Mouse (Mus musculus): Measurements from ENCODE around the gene Aldh1l2.
A peak's percentile ranks its signal among the peaks of the same experiment; 100 is the strongest.
"Not testable (repeated sequence)": the region's sequence is repeated elsewhere in the genome, so short reads cannot be mapped to it uniquely, and the experiment has no call there.

Aldh1l2 gene

DNA sequence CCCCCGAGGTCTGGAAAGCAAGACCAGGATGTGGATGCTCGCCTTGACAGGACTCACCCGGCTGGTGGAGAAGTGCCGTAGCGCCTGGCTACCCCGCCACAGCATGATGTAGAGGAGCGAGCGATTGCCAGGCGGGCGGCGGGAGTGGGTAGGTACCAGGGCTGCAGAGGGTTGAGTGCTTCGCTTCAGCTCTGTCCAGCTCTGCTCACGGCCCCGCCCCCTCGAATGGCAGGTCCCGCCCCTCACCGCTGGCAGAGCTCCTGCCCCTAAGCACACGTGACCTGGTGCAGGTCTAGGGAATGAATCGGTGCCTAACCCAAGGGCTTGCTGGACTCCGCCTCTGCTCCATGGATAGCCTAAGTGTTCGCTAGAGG is at the start of gene Aldh1l2:
Aldh1l2 (minus strand) TSS at position 231 of the 374 bp plus-strand sequence.
- DNase-seq (ENCODE audit: extremely low read depth, low read depth): no peak

DNA sequence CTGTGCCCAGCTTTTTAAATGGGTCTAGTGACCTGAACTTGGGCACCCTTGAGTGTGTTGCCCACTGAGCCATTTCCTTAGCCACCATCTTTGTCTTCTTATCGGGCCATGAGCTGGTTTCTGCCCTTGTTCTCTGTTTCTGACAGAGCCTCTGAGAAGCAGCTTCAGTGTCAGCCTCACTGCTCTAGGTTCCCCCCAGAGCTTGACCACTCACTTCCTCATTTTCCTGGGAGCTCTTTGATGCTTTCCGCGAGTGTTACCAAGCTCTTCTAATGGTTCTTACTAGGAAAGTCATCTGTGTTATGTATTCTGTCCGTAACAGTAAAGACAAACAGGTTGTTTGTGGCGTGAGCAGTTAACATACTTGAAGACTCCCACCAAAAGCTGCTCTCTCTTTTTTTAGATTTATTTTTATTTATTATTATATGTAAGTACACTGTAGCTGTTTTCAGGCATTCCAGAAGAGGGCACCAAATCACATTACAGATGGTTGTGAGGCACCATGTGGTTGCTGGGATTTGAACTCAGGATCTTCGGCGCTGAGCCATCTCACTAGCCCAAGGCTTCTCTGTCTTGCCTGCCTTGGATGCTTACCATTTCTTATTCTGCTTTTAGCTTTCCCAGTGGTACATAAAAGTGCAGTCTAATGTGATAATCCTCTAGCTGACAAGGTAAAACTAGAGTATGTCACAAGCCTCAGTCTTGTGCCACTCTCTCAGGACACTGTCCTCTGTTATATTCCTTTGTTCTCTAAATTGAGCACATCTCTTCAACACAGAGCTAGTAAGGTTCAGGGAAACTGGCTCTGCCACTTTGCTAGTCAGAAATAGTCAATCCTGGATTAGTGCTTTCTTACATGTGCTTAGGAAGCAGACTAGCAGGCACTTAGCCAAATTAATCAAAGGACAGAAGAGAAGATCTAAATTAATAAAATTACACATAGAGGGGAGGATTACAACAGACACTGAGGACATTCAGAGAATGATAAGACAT is 31.8 kb upstream of the Aldh1l2 start:
- peak; percentile 52 for DNase-seq (ENCODE audit: extremely low read depth, low read depth)

DNA sequence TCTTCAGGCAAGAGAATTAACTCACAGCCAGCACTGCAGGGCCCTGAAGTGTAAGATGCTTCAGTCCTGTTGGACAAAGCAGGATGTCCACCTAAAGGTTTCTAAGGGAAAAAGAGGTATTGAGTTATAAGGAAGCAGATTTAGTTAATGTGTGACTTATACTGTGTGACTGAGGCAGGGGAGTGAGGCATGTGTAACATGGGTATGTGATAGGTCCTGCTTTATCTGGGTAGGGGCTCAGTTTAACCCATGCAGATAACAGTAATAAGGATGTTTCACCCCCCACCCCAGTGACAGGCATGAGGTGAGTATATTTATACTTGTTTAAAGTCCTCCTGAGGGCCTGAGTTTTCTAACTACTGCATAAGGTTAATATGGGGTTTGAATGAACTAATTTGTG is 29.1 kb upstream of the Aldh1l2 start:
- no peak for DNase-seq (ENCODE audit: extremely low read depth, low read depth)

DNA sequence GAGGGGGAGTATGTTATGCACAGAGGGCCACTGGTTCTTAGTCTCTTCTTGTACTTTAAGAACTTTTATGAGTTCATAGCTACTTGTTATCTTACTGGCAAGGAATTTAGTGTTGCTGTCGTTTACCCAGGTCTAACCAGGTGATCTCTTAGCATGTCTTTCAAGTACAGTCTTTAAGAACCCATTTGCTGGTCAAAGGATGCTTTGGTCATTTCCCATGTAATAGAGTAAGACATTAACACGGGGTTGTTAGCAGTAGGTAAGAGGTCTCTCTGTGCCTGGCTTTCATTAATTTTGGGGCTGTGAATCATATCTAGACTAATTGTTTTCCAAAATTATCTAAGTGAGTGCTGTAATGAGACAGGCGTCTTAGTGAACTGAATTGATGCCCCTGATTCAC is 11.4 kb upstream of the Aldh1l2 start:
- DNase-seq (ENCODE audit: extremely low read depth, low read depth): no peak

DNA sequence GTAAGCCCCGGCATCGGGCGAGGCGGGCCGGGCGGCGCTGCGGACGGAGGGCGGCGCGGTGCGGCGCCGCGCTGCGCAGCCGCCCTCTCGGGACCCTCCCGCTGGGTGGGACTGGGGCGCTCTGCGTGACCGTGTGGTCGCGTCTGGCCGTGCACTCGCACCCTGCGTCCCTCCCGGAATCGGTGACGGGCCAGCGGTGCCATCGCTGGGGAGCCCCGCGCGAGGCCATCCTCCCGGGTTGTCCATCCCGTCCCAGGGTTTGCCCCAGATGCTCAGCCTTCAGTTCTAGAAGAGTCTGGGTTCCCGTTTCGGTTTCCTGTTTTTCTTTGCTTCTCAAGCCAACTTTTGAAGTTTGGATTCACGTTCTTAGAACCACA is 10.2 kb upstream of the Aldh1l2 start:
- DNase-seq (ENCODE audit: extremely low read depth, low read depth): peak; percentile 54

DNA sequence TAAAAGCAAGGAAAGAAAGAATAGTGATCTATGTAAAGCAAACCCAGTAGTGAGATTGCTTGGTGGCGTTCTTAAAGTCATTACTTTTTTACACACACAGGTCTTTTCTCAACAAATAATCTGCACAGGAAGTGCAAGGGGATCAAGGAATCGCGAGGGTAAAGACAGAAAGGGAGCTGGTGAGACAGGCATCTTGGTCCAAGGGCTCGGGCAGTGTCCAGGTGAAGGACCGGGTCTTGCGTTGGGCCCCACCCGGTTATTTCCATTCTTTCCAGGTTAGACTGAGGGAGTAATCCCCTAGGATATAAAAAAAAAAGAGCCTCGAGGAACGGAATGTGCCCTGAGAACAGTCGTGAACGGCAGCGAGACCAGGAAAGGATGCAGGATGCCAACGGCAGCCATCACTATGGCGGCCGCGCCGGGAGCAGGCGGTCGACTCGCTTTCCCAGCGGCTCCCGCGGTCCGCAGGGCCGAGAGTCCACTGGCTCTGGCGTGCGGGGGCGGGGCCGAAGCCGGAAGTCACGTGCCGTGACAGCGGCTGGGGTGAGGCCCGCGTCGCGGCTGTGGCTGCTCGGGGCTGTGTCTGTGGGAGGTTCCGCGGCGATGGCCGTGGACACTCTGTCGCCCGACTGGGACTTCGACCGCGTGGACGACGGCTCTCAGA is 9.6 kb upstream of the Aldh1l2 start, which contains the start of gene Washc4:
Washc4 (plus strand) TSS at position 314 of the 664 bp plus-strand sequence.
- DNase-seq (ENCODE audit: extremely low read depth, low read depth): peak; percentile 59

DNA sequence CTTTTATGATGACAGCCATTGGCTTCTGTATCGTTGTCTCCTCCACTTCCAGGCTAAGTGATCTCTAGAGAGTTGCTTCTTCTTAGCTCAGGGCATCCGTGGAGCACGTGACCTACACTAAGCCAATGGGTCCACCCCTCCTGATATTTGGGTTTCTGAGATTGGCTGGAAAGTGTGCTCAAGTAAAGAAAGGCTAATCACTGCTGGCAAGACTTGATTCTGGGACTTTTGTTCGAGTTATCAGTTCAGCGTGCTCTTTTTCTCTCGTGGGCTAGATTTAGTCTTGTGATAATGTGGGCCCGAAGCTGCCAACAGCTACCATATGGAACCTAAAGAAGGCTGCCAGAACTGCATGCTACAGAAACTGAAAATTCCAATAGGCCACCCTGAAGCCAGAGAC is 8.3 kb upstream of the Aldh1l2 start:
- no peak for DNase-seq (ENCODE audit: extremely low read depth, low read depth)

DNA sequence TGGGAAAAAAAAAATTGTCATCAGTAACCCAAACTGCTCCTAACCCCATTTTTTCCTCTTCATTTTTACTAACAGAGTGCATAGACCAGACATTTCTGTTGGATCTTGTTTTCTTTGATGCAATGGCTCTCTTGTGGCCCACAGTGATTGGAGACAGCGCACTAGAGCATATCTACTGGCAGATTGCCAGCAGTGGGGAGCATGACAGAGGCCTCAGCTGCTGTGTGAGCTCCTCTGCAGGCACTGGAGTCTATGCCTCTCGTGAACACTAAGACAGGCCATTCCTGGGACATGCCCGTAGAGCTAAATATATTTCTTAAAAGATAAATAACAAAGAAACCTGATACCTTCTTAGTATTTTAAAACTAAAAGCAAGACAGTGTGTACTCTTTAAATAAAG is 6.2 kb upstream of the Aldh1l2 start:
- peak; percentile 29 for DNase-seq (ENCODE audit: extremely low read depth, low read depth)

DNA sequence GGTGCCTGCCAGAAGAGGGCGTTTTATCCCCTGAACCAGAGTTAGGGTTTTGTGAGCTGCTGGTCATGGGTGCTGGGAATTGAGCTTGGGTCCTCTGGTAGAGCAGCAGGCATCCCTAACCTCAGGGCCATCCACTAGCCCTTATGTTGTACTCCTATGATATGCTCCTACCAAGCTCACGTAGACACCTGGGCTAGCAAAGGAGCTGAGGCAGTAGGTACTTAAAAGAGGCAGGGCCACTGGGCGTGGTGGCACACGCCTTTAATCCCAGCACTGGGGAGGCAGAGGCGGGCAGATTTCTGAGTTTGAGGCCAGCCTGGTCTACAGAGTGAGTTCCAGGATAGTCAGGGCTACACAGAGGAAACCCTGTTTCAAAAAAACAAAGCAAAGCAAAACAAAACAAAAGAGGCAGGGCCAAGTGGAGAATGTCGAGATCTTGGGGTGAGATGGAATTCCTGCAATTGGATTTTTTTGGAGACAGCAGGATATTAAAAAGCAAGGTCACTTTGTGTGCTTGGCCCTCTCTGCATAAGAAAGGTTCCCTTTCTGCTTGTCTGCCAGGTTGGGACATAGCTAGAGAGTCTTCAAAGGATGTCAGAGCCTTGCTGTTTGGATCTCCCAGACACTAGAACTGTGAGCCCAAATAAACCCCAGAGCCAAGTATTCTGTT is 5.5 kb upstream of the Aldh1l2 start:
- DNase-seq (ENCODE audit: extremely low read depth, low read depth): no peak

DNA sequence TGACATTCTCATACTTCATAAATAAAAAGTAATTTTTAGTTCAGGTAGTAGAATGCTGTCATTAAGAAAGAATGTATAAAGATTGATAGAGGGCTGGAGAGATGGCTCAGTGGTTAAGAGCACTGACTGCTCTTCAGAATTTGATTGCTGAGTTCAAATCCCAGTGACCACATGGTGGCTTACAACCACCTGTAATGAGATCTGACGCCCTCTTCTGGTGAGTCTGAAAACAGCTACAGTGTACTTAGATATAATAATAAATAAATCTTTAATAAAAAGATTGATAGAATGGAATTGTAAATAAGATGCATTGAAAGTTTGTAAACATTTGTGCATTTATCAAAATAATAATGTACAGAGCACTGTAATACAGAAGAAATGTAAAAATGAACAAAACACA is 2.5 kb upstream of the Aldh1l2 start:
- no peak for DNase-seq (ENCODE audit: extremely low read depth, low read depth)

DNA sequence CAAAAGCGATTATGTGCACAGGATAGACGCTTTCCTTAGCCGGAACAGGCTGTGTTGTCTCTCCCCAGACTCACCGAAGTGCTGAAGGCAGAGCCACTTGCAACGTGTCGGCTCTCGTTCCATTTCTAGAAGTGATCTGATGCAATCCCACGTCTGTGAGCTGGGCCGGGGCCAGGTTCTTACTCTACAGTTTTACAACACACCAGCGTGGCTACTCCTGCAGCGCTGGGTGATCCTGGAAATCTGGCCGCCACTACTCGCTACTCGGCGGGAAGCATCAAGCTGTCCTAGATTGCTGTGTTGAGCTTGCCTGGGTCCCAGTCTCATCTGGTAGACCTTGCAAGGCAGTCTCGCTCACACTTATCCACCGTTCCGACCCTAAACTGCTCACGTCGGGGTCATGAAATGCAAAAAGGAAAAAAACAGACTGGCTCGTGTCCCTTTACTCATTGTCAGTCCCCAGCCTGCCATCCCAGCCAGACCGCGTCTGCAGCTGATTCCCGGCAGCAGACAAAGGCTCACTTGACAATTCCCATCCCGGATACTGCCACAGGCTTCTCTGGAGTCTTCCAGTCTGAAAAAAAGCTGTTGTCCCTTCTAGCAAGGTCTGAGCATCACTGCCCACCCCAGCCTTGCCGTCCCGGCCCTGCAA is 556 bp downstream of the Aldh1l2 start:
- DNase-seq (ENCODE audit: extremely low read depth, low read depth): no peak

DNA sequence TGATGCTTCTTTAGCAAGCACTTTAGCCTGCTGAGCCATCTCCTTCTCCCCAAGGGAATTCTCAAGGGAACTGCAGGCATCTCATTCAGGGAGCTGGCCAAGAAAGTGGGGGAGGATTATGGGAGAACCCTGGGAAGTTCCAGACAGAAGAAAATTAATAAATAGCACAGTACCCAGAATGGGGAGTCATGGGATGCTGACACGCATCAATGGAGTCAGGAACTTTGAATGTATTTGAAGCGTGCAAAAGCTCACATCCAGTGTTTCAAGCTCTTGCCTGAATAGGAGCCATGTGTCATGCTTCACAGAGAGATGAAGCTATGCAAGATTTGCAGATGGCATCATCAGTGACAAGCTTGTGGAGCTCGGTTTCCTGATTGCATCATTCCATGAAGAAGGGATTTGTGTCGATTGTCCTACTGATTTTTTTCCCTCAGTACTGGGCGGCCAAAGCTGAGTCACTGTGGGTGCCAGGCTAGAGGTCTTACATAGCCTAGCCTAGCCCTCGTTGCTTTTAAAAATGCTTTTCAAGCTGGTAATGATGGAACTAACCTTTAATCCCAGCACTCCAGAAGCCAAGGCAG is 3.5 kb downstream of the Aldh1l2 start:
- DNase-seq (ENCODE audit: extremely low read depth, low read depth): no peak

DNA sequence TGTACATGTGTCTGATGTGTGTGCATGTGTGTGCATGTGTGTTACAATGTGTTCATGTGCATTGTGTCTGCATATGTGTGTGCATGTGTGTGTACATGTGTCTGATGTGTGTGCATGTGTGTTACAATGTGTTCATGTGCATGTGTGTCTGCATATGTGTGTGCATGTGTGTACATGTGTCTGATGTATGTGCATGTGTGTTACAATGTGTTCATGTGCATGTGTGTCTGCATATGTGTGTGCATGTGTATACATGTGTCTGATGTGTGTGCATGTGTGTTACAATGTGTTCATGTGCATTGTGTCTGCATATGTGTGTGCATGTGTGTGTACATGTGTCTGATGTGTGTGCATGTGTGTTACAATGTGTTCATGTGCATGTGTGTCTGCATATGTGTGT is 9.7 kb downstream of the Aldh1l2 start:
- DNase-seq (ENCODE audit: extremely low read depth, low read depth): not testable (repeated sequence)

DNA sequence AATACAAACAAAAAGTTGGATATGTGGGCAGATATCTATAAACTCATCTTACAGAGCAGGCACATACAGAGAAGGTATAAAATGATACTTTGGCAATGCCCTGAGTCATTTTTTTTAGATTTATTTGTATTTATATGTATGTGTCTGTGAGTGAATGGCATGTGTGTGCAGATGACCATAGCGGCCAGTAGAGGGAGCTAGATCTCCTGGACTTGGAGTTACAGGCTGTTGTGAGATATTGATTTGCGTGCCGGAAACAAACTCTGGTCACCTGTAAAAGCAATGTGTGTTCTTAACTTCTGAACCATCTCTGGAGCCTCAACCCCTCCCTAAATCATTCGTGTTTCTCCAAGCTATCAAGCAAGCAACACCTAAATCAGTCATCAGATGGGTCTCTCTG is 12.9 kb downstream of the Aldh1l2 start:
- DNase-seq (ENCODE audit: extremely low read depth, low read depth): no peak

DNA sequence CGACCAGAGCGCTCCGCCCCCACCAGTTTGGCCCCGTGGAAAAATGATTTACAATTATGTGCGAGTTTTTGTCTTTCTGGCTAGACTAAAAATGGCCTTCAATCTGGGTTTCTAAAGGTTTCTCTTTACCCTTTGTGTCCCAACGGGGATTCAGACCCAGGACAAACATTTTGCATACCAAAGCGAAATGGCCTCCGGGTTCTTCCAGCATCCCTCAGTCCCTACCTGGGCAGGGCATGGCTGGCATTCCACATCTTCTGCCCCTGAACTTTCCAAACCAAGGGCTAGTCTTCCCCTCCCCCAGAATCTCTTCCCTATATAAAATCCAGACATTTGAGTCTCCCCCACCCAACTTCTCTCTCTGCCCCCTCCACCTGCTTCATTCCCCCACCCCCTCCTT is 20.2 kb downstream of the Aldh1l2 start:
- no peak for DNase-seq (ENCODE audit: extremely low read depth, low read depth)

DNA sequence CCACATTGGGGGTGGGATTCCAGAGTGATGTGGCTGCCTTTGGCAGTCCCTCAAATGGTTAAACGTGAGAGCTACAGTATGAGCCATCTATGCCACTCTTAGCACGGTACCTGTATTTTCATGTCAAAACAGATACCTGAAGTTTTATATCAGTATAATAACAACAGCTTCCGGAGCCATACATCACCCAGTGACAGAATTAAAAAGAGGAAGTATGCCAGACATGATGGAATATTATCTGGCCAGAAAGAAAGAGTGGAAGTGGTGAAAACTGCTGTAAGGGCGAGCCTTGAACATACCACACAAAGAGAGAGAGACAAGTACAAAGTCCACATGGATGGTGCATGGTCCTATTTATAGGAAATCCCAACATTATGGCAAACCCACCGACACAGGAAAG is 22.6 kb downstream of the Aldh1l2 start:
- peak; percentile 75 for DNase-seq (ENCODE audit: extremely low read depth, low read depth)

DNA sequence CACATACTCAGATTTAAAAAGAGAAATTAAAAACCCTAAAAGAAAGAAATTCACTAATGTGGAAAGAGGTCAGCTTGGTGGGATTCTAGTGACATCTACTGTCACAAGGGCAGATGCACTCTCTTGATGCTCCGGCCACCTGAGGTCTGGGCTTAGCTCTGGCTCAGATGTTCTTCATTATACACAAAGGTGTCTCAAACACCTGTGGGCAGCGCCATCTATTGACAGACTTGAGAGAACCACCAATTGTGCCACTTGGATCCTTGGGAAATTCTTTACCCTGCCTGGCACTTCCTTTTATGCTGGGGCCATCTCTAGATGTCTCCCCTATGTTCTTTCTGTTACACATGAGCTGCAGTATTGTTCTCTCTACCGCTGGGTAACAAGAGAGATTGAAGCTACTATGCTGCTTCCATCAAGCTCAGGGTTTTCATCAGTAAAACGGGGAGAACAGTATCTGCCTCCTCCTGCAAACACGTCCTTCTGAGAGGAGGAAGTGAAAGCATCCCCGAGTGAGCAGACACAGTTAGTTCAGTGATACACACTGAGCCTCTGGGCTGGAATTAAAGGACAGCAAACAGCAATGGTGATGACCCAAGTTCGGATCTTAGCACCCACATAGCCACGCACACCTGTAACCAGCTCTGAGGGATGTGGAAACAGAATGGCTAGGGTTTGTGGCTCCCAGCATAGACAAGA is 24.8 kb downstream of the Aldh1l2 start:
- peak; percentile 20 for DNase-seq (ENCODE audit: extremely low read depth, low read depth)

DNA sequence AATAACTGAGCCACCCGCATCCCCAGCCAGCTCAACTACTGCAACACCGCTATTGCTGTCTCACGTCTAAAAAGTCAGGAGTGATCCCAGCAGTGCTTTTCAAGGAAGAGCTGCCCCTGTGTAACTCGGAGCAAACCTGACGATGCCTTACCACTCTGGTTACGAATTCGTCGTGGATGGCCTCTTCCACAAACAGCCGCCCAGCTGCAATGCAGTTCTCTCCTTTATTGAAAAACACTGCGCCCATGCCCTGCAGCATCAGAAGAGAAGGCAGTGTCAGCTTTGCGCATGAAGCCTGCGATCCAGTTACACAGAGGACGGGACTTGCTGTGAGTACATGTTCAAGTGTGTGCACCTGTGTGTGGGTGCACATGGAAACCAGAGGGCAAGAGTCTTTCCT is 36.6 kb downstream of the Aldh1l2 start:
- DNase-seq (ENCODE audit: extremely low read depth, low read depth): no peak

DNA sequence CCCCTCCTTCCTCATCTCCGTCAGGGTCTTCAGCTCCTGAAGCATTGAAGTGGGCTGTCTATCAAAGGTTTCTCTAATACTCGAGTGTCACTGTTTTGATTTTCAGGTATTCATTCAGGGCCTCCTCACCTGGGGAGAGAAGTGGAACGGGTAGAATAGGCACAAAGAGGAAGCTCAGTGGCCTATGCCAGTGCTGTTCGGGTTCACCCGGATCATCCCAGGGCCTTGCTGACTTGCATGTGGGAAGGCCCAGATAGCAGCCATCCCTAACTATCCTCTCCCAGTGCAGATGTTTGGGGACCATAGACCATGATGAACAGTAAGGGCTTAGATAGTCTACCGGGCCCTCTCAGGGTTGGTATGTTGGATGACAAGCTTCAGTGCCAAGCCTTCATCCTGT is 43.4 kb downstream of the Aldh1l2 start:
- no peak for DNase-seq (ENCODE audit: extremely low read depth, low read depth)

DNA sequence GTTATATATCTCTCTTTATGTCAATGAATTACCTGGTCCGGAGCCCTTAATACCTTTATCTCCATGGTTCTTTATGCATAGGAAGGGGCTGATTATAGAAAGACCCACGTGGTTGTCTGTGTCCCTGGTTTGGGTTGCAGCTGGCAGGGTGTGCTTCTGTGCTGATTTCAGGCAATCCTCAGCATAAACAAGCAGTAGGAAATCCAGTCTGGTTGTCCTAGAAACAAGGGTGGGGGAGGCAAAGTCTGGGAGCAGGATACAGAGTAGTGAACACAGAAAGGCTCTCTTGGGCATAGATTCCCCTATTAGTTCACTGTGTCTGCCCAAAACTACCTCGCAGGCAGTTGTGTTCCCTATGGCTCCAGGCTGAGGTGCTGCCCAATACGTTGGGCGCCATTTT is 56.7 kb downstream of the Aldh1l2 start:
- no peak for DNase-seq (ENCODE audit: extremely low read depth, low read depth)

DNA sequence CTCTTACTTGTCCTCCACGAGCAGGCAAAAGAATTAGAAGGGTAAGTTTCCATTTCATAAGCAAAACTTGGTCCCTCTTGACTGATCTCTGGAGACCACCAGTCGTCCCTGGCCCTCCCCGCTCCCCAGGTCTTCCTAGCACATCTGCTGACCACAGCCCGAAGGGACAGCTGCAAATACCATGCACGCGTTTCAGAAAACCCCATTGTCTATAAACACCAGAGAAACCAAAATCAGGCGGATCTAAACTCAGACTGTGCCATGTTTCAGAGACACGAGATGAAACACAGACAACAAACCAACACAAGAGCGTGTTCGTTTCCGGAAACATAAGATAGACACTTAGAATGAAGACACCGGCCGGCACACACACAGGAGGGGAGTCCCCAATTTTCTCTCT is 58.7 kb downstream of the Aldh1l2 start:
- DNase-seq (ENCODE audit: extremely low read depth, low read depth): no peak
